Mouse (Mus musculus): Measurements from ENCODE around the gene Arl3. TPM values are rescaled to one million over a fixed set of nuclear protein-coding genes. Genes with fewer than 3 reads are reported as not detected.

Gene Arl3
- total RNA-seq, 4 experiments from 2014 or later, result 94.2 to 133 (median 116) TPM

Other genes starting within 250 kb of the Arl3 start
- gene Psd, start 246.0 kb downstream of the Arl3 start, total RNA-seq (2022), result 100 to 1,000 TPM; 550 to 592 (median 567) TPM
- 10 to 100 TPM; 23.7 to 27.6 (median 25.1) TPM for gene Fbxl15, start 245.0 kb downstream of the Arl3 start, total RNA-seq (2022)
- 100 to 1,000 TPM; 187 to 201 (median 192) TPM for gene Cuedc2, start 234.5 kb downstream of the Arl3 start, total RNA-seq (2022)
- 10 to 100 TPM; 28.9 to 29.9 (median 29.5) TPM for gene Mfsd13a, start 232.1 kb downstream of the Arl3 start, total RNA-seq (2022)
- gene 2310034G01Rik, start 222.9 kb downstream of the Arl3 start, total RNA-seq (2022), result 1 to 10 TPM in 3 of 4 experiments, under 1 TPM in 1; 0.36 to 1.5 (median 1.0) TPM
- 100 to 1,000 TPM; 192 to 205 (median 199) TPM for gene Actr1a, start 177.4 kb downstream of the Arl3 start, total RNA-seq (2022)
- gene Sufu, start 176.3 kb downstream of the Arl3 start, total RNA-seq (2022), result 10 to 100 TPM; 15.8 to 20.0 (median 19.7) TPM
- 100 to 1,000 TPM; 103 to 108 (median 104) TPM for gene Trim8, start 71.5 kb downstream of the Arl3 start, total RNA-seq (2022)
- 1 to 10 TPM; 4.3 to 5.6 (median 4.8) TPM for gene Sfxn2, start 167 bp upstream of the Arl3 start, total RNA-seq (2022)
- 10 to 100 TPM; 32.7 to 41.5 (median 38.5) TPM for gene Wbp1l, start 25.9 kb upstream of the Arl3 start, total RNA-seq (2022)
- not detected for gene Cyp17a1, start 100.0 kb upstream of the Arl3 start, total RNA-seq (2022)
- 10 to 100 TPM; 20.6 to 25.2 (median 23.0) TPM for gene Borcs7, start 116.7 kb upstream of the Arl3 start, total RNA-seq (2022)
- gene As3mt, start 134.3 kb upstream of the Arl3 start, total RNA-seq (2022), result 10 to 100 TPM; 31.3 to 38.3 (median 35.0) TPM
- gene Cnnm2, start 188.4 kb upstream of the Arl3 start, total RNA-seq (2022), result 10 to 100 TPM; 35.0 to 47.0 (median 37.1) TPM